Mouse (Mus musculus) central nervous system, embryonic 11.5 days (tissue): Measurements from ENCODE around the gene Fgd4. TPM values are rescaled to one million over a fixed set of nuclear protein-coding genes. Genes with fewer than 3 reads are reported as not detected.

Experiments
- polyA plus RNA-seq: library from polyadenylated mRNA; depleted of rRNA; stranded (reverse); fragments of >200 nt; gene quantifications from 2 replicates; pipeline ENCODE4 v1.2.3, GENCODE M21; 2012; rRNA removed

The Fgd4 gene
- polyA plus RNA-seq: 10.2 and 10.8 TPM in 2 replicates

DNA sequence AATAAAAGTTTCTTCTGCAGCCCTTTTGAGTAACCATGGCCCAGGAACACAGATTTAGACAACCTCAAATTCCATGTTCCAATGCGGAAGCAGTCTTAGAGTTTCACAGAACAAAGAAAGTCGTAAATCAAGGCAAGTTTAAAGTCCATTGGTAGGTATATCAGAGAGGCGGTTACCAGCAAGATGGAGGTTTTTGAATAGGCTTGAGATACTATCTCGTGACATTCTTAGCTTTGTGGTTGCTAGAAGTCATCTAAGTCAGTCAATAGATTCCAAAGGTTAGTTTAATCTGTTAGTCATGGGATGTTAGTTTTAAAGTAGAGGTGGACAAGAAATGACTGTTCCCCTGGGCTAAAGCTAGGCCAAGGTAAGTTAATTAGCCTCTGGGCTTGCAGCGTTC, at the start of gene Fgd4:
Gene Fgd4, minus strand, starts transcription at position 89 of the 400 bp plus-strand sequence.

Other genes with a start within 250 kb of the Fgd4 start
- 41.5 and 70.2 TPM in 2 replicates for gene Dnm1l, start 241.6 kb downstream of the Fgd4 start, polyA plus RNA-seq
- gene Olfr19, start 75.9 kb upstream of the Fgd4 start, polyA plus RNA-seq: not detected in 2 replicates
- gene Spag6l, start 228.9 kb upstream of the Fgd4 start, polyA plus RNA-seq: 0.88 and 0.95 TPM in 2 replicates